Mouse (Mus musculus): ENCODE measurements around the gene Eps15l1.

GRCm38 (mm10) chr8:72365826-72366225 lies 55.4 kb downstream of the Eps15l1 start:
- no peak for TF ChIP-seq GATA1 (IDR thresholded peaks at IDR 0.05; ENCODE audit: low read length)
- no peak for TF ChIP-seq TAL1 (IDR thresholded peaks at IDR 0.05; ENCODE audit: low read length)

Data from erythroblast, embryonic 14.5 days (primary cell).